Mouse (Mus musculus) heart, adult 9 months (tissue): ENCODE results near the gene Srpk1.
"Not testable (repeated sequence)": the region's sequence is repeated elsewhere in the genome, so short reads cannot be mapped to it uniquely, and the experiment has no call there.

Experiments
- DNase-seq, 2 experiments: peaks; one replicate each; pipeline ENCODE4 v3.0.0; 2022; ENCODE audit warnings: low spot score in 2 of 2

The Srpk1 gene

DNA sequence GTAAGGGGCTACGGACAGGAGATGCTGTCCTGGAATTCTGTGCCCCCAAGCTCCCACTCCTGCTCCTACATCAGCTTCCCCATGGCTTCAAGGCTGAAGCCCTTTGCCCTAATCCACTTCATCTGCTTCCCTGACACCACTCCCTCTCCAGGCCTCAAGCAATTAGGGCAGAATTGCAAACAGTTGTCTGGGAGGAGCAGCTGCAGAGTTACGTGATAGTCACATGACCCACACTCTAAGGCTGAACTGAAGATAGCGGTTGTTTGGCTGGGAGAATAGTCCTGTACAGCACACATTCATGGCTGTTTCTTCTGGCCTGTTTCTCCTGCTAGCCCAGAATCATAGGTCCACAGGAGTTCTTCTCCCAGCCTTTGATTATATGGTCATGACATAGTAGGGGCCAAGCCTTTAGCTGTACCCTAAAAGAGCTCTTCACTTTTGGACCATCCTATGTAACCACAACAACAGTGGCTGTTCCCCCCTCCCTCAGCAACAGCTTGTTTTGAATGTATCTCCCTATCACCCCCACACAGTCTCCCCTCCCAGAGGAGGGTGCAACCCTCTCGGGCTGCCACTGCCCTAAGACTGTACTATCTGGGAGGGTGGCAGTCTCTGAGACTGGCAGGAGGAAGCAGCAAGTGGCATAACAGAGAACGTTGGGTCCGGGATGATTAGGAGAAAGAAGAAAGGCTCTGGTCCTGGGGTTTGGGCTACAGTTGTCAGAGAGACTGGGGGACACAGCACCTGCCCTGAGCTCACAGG is 65.7 kb downstream of the Srpk1 start:
- no peak for DNase-seq

- DNase-seq: not testable (repeated sequence)
Measured at GRCm38 (mm10) chr17:28554021-28554420, 68.5 kb downstream of the Srpk1 start.

- DNase-seq: peak; percentile 39 to 58
Measured at GRCm38 (mm10) chr17:28553040-28553793, 69.3 kb downstream of the Srpk1 start.

DNA sequence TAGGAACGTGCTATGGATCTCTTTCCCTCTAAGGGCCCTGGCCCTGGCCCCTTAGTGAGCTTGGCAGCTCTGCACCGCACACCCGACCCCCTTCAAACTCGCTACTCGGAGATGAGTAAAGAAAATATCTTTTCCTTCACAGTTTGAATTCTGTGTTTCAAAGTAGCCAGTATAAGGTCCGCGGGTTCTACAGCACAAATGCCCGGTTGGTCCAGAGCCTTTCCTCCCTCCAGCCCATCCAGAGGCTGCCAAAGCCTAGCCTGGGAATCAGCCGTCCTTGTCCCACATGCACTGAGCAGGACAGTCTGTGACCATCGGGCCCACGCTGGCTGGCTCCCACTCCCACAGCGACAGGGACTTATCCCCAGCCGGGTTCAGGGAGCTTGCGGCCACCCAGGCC is 73.4 kb downstream of the Srpk1 start, which contains the start of gene Clpsl2:
Gene Clpsl2, plus strand, starts transcription at position 301 of the 400 bp plus-strand sequence.
- DNase-seq: no peak

DNA sequence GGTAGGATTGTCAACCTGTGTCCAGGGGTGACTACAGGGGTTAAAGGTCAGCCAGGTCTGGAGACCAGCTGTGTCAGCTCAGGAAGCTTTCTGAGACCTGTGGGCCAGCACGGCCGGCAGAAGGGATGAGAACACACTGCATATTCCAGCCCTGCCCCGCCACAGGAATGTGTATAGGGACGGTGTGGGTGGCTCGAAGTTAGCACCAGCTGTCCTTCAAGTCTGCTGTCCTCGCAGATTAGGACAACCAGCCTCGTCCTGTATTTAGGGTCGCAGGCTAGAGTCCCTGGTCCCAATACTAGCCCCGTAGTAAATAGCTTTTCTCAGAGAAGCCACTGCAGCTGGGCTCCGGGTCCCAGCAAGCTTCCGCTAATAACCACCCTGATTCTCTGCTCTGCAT is 74.0 kb downstream of the Srpk1 start:
- DNase-seq: no peak

GRCm38 (mm10) chr17:28546925-28547324 is 75.6 kb downstream of the Srpk1 start:
- no peak for DNase-seq

DNA sequence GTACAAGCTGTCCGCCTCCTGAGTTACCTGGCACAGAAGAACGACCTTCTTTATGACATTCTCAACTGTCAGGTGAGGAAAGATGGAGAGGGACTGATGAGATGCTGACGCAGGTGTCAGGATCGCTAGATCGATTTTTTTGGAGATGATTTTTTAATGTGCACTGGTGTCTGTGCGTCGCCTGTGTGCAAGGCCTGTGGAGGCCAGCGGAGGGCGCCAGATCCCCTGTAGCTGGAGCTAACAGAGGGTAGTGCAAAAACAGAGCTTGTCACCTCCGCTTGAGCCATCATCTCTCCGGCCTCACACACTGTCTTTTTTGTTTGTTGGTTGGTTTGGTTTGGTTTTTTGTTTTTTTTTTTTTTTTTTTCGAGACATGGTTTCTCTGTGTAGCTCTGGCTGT is 84.6 kb downstream of the Srpk1 start:
- no peak for DNase-seq
